10 mouse cellular contexts compared by ENCODE assay signal in the genomic region with DNA sequence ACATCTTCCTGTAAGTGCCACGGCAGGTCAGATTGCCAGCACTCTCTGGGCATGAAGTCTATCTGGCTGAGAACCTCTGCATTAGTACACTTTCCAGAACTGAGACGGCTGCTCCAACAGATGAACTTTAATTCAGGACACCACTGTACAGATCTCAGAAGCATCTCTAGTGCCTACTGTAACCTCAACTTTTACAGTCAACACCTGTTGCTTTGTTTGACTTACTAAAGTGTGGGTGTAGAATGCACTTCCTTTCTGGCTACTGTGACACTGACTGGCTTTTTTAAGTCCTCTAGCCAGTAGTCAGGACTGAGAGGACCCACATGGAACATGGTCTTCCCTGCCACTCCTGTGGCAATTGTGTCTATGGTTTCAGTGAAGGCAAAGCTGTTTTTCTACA. TPM values are rescaled to one million over a fixed set of nuclear protein-coding genes. Genes with fewer than 3 reads are reported as not detected.
DNase-seq lines count a peak whose midpoint lies in the region; ATAC-seq lines count a peak whose summit lies in the region.
"Had no signal": no experiment of that assay in that cellular context is flagged by ENCODE, and none has a peak within 500 bp of the region (broad histone marks: within the 10 kb centered on the region; RNA-seq: fewer than 3 reads in every experiment).

No protein-coding gene starts in this region.

- H3K27me3 ChIP-seq in hindbrain, embryonic 12.5 days: no peaks in the 10 kb centered on the region
- no peaks in the 10 kb centered on the region for H3K27me3 ChIP-seq in hindbrain, embryonic 16.5 days (replicated peaks; ENCODE audit: control insufficient read depth, insufficient read depth, low read length)
- H3K27me3 ChIP-seq in liver, embryonic 11.5 days (replicated peaks; ENCODE audit: control insufficient read depth, insufficient read depth, low read length): no peaks in the 10 kb centered on the region

- H3K4me1 ChIP-seq in hindbrain, embryonic 12.5 days: peaks cover 12% of the 10 kb centered on the region
- no peaks in the 10 kb centered on the region for H3K4me1 ChIP-seq in hindbrain, embryonic 16.5 days (ENCODE audit: control insufficient read depth, insufficient read depth, low read depth, low read length)
- peaks cover 8% of the 10 kb centered on the region; the same call in 1 of the 2 replicates for H3K4me1 ChIP-seq in liver, embryonic 11.5 days (replicated peaks; ENCODE audit: control insufficient read depth, insufficient read depth, low read length)

- H3K4me3 ChIP-seq in hindbrain, embryonic 12.5 days: no peak overlapping the region
- H3K4me3 ChIP-seq in hindbrain, embryonic 16.5 days (ENCODE audit: low read length): no peak overlapping the region
- H3K4me3 ChIP-seq in liver, embryonic 11.5 days (ENCODE audit: low read depth, low read length): no peak overlapping the region

- H3K36me3 ChIP-seq in hindbrain, embryonic 12.5 days: no peaks in the 10 kb centered on the region
- no peaks in the 10 kb centered on the region for H3K36me3 ChIP-seq in hindbrain, embryonic 16.5 days (ENCODE audit: control insufficient read depth, insufficient read depth, low read length)
- no peaks in the 10 kb centered on the region for H3K36me3 ChIP-seq in liver, embryonic 11.5 days (ENCODE audit: control insufficient read depth, insufficient read depth, low read length)

- DNase-seq in thymus, postnatal 0 days (ENCODE audit: low spot score): peak; percentile 66
- DNase-seq in thymus, postnatal 36 days: no peak
- peak; percentile 58 for DNase-seq in induced T-regulatory cell, adult 2 months (ENCODE audit: low read depth)
- DNase-seq in frontal cortex, postnatal 10 days (ENCODE audit: low spot score in 2 of 2): no peak
- no peak for DNase-seq in liver, embryonic 11.5 days (ENCODE audit: low spot score)
- DNase-seq in frontal cortex, postnatal 25 days (ENCODE audit: low spot score in 2 of 2): no peak
- DNase-seq: cerebellum, adult 2 months; left cerebral cortex, postnatal 4 days had no signal

- WGBS in hindbrain, embryonic 12.5 days: 86% methylated on average over 2 of the region's 2 CpGs
- WGBS in hindbrain, embryonic 16.5 days: 68% methylated on average over 2 of the region's 2 CpGs
- WGBS in liver, embryonic 11.5 days: 68% methylated on average over 2 of the region's 2 CpGs

- no peaks in the 10 kb centered on the region for H3K9me3 ChIP-seq in hindbrain, embryonic 12.5 days (replicated peaks)
- H3K9me3 ChIP-seq in hindbrain, embryonic 16.5 days (ENCODE audit: control insufficient read depth, low read length): no peaks in the 10 kb centered on the region
- H3K9me3 ChIP-seq in liver, embryonic 11.5 days (ENCODE audit: control insufficient read depth, low read length): no peaks in the 10 kb centered on the region

- no peak overlapping the region for H3K9ac ChIP-seq in hindbrain, embryonic 12.5 days
- no peak overlapping the region for H3K9ac ChIP-seq in hindbrain, embryonic 16.5 days (ENCODE audit: low read depth, low read length)
- H3K9ac ChIP-seq in liver, embryonic 11.5 days (ENCODE audit: low read depth, low read length): no peak overlapping the region

- no peak overlapping the region for H3K4me2 ChIP-seq in hindbrain, embryonic 12.5 days (replicated peaks)
- no peak overlapping the region for H3K4me2 ChIP-seq in hindbrain, embryonic 16.5 days (ENCODE audit: low read length)
- no peak overlapping the region for H3K4me2 ChIP-seq in liver, embryonic 11.5 days

- peak overlapping the region; percentile 13; the same call in 1 of the 2 replicates for H3K27ac ChIP-seq in hindbrain, embryonic 12.5 days
- H3K27ac ChIP-seq in hindbrain, embryonic 16.5 days (ENCODE audit: low read depth, low read length): no peak overlapping the region
- no peak overlapping the region for H3K27ac ChIP-seq in liver, embryonic 11.5 days (ENCODE audit: low read depth, low read length)

- no peak for ATAC-seq in hindbrain, embryonic 12.5 days (ENCODE audit: low FRiP score)
- no peak for ATAC-seq in hindbrain, embryonic 16.5 days
- no peak for ATAC-seq in liver, embryonic 11.5 days (replicated peaks; ENCODE audit: low FRiP score)

RNA-seq across cellular contexts. Expression of a gene that starts 25.3 kb away (rescaled TPM):
- 13.6 and 14.1 TPM in 2 replicates for polyA plus RNA-seq in hindbrain, embryonic 12.5 days (2016; fragmentation: Nextera tagmentation; extraction: Ambion mirVana)
- polyA plus RNA-seq in hindbrain, embryonic 16.5 days (2015; fragmentation: Nextera tagmentation; extraction: Ambion mirVana): 10.8 and 11.5 TPM in 2 replicates
- polyA plus RNA-seq in thymus, postnatal 0 days (2015; fragmentation: Nextera tagmentation; extraction: Ambion mirVana): 6.4 and 7.8 TPM in 2 replicates
- 2.6 and 3.4 TPM in 2 replicates for polyA plus RNA-seq in liver, embryonic 11.5 days (2014; fragmentation: Nextera tagmentation; extraction: Ambion mirVana)

Comparison
In these comparisons a context has a peak if more than half of its experiments do, and no peak if none do; other contexts are left out.
1. DNase-seq: peak in thymus, postnatal 0 days (single experiment) and induced T-regulatory cell, adult 2 months (single experiment); none in thymus, postnatal 36 days (0 of 2), frontal cortex, postnatal 10 days (0 of 2), liver, embryonic 11.5 days (single experiment) and frontal cortex, postnatal 25 days (0 of 2).